Mouse (Mus musculus) mouse embryonic stem cell (cell line): ENCODE results near the gene Lrpprc.

Source experiments
- in situ Hi-C, 2 experiments: fragments of 300-500 bp; cut with MboI; formaldehyde crosslinking; loops; 1 replicate in 1 of 2; 3 replicates in 1 of 2; pipeline ENCODE4 v1.14.3; 2019 to 2020; ENCODE audit warnings: low sequenced_read_pairs in 2 of 2, low pct_unique_long_range_greater_than_20kb in 1 of 2, mixed read lengths in 1 of 2; ENCODE audit not compliant: unreplicated experiment in 1 of 2

Gene Lrpprc

GRCm38 (mm10) chr17:84778477-84778978 lies 12.1 kb downstream of the Lrpprc start:
- in situ Hi-C loops, result no loop called here

GRCm38 (mm10) chr17:84776362-84777000 lies 14.1 kb downstream of the Lrpprc start:
- in situ Hi-C loops, result no loop called here

DNA sequence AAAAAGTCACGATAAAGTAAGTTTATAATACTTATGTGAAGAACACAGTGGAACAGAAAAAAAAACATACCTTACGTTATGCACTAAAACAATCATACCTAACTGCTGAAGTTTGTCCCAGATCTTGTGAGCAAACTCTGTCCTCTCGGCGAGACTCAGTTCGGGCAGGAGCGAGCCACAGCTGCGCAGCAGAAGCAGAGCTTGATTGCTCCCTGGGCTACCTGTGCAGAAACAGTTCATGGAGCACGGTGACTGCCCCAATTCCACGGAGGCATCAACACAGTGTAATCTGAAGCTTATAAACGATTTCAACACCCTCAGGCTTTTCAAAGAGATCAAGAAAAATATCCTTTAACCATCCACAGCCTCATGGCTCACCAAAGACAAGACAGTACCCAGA lies 15.3 kb downstream of the Lrpprc start:
- in situ Hi-C loops, result no loop called here

DNA sequence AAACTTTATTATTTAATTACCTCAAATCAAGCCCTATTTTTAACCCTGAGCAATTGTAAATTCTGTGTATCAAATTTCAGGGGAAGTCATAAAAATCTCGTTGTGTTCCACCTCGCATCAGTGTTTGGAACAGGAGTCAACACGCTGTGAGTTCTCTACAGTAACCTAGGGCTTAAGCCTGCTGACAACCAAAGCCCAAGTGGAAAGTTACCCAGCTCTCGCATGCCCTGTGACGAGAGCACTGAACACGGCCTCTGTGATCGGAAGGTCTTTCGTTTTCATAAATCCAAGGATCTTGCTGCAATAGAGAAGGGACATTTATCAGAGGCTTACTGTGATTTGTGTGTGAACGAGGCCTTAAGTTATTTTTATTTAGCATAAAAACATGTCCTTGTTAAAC lies 18.7 kb downstream of the Lrpprc start:
- in situ Hi-C loops, result no loop called here

DNA sequence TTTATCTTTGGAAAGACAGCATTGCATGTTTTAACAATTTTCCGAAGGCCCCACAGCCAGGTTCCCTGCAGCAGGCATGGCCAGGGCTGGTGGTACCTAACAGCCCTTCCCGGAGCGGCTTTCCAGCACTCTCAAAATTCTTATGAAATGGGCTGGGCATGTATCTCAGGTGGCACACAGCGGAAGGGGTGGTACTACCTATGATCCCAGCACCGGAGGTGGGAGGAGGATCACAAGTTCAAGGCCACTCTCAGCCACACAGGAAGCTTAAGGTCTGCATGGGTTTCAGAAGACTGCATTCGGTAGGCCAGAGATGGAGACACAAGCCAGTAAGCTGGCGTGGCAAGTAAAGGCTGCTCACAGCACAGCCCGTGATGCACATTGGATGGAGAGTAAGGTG lies 31.6 kb downstream of the Lrpprc start:
- in situ Hi-C loops, result no loop called here

GRCm38 (mm10) chr17:84758374-84758773 lies 32.2 kb downstream of the Lrpprc start:
- in situ Hi-C loops, result no loop called here

- in situ Hi-C loops, result no loop called here
Measured at GRCm38 (mm10) chr17:84756090-84756489, 34.5 kb downstream of the Lrpprc start.

DNA sequence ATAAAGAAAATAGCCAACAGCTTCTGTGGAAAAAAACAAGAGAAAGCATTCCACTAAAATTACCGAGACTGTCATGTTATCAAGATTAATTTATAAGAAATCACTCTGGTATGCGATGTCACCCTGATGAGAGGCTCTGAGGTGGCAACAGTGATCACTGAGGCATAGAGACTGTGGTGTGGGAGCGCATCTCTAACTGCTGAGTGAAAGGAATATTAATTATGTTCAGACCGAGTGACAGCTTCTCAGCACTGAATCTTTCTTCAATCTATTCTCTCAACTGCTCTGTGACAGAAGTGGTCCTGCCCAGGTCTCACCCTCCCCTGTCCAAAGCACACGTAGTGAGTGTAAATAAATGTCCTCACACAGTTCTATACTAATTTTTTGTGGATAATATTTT lies 37.1 kb downstream of the Lrpprc start:
- in situ Hi-C loops, result no loop called here

GRCm38 (mm10) chr17:84752286-84752685 lies 38.3 kb downstream of the Lrpprc start:
- in situ Hi-C loops, result no loop called here

GRCm38 (mm10) chr17:84751630-84752191 lies 38.9 kb downstream of the Lrpprc start:
- in situ Hi-C loops, result no loop called here

GRCm38 (mm10) chr17:84750130-84750529 lies 40.5 kb downstream of the Lrpprc start:
- in situ Hi-C loops, result no loop called here

- in situ Hi-C loops, result no loop called here
Measured at GRCm38 (mm10) chr17:84749297-84749696, 41.3 kb downstream of the Lrpprc start.

- in situ Hi-C loops, result no loop called here
Measured at GRCm38 (mm10) chr17:84748152-84748682, 42.4 kb downstream of the Lrpprc start.

DNA sequence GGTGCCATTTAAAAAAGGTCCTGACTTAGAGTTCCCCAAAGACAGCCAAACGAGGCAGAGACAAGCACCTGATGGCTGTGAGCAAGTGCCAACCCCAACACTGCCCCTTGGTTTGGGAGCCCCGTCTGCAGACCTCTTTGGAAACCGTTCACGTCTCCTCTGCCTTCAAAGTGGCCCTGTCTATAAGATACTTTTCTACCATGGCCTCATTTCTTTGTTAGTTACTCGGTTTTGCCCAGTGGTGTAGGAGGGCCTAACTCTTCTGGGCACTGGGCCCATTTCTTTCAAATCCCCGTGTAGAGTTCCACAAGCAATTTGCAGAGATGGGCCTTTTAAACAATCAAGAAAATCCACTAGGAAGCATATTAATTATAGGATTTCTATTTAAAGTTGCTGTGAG lies 43.4 kb downstream of the Lrpprc start:
- in situ Hi-C loops, result no loop called here

DNA sequence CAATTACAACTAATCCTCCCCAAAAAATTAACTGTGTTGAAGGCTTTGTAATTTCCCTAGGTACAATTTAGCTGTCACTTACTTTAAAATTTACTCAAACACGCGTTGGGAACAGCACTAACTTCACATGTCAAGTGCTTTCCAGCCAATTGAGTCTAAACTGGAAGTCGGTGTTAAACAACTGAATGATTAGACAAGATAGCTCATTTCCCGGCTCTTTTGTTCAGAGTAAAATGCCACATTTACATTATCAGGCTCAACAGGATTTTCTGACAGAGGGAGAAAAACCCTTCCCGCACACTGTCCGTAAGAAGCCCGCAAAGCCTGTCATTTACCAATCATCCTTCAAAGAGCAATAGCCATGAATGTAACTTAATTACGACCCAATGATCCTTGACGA lies 45.6 kb downstream of the Lrpprc start:
- in situ Hi-C loops, result no loop called here

DNA sequence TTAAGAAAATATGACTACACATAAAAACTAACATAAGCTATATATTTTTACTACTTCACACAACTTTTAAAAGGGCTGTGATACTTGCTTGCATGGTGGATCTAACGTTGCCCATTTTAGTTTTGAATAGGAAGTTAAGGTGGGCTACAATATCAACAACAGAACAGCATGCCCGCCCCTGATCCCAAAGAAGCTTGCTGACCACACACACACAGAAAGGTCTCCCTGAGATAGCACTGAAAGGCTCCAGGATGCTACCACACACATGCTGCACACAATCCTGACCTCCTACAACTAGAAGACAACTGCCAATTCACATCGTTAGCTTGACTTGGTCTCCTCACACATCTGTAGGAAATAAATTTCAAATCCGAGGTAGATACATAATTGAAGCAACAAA lies 46.3 kb downstream of the Lrpprc start:
- in situ Hi-C loops, result no loop called here

GRCm38 (mm10) chr17:84738073-84738797 lies 52.4 kb downstream of the Lrpprc start:
- in situ Hi-C loops, result no loop called here

DNA sequence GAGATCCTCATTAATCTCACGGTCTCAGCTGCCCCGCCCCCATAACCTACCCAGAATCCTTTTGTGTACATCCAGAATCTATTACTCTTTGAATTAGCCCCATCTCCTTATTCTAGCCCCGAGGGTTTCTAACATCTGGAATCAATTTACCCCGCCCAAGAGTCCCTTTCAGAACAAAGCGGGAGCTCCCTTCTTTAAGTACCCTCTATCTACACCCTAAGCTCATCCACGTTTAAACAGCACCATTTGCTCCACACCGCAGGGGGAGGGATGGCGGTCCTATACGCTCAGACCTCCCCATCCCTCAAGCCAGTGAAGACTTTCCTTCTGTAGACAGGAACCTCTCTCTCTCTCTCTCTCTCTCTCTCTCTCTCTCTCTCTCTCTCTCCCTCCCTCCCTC lies 53.9 kb downstream of the Lrpprc start:
- in situ Hi-C loops, result no loop called here

GRCm38 (mm10) chr17:84732612-84733011 lies 58.0 kb downstream of the Lrpprc start:
- in situ Hi-C loops, result no loop called here

DNA sequence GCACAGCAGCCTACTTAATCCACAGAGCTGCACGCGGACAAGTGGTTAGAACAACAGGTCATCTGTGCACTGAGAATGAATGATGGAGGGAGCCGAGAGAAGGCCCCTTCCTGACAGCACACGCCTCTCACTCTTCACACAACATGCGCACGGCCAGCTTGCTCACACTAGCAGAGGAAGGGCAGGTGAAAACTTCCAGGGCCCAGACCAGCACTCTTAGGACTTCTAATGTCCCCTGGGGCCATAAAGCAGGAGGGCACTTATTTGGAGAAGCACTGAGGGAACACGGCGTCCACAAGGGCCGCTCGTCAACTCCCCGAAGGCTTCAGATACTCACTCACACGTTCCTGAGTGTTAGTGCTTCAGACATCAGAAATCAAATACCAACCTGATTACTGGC lies 59.2 kb downstream of the Lrpprc start:
- in situ Hi-C loops, result no loop called here
